Mouse (Mus musculus) heart, embryonic 11.5 days (tissue): Measurements from ENCODE around the gene Hcn3. TPM values are rescaled to one million over a fixed set of nuclear protein-coding genes. Genes with fewer than 3 reads are reported as not detected.
A peak's percentile ranks its signal among the peaks of the same experiment; 100 is the strongest.

Experiments used
- ATAC-seq: fragments of 200-750 bp; cut with Nextera tagmentation; replicated peaks from 2 replicates; pipeline ENCODE4 v1.8.0; 2017; ENCODE audit warnings: moderate library complexity; ENCODE audit not compliant: insufficient number of reproducible peaks, low FRiP score, low TSS enrichment
- H3K27ac ChIP-seq: fragments of 300-500 bp; sonication (generic); 2 replicates; pipeline ENCODE4 v1.5.1; 2014; ENCODE audit warnings: mild to moderate bottlenecking, low read depth, low read length
- H3K27me3 ChIP-seq: fragments of 300-500 bp; sonication (generic); 2 replicates; pipeline ENCODE4 v1.6.1; 2014; ENCODE audit warnings: mild to moderate bottlenecking, low read length, mixed read lengths; ENCODE audit not compliant: control insufficient read depth, insufficient read depth
- H3K36me3 ChIP-seq: fragments of 300-500 bp; sonication (generic); 2 replicates; pipeline ENCODE4 v1.6.1; 2014; ENCODE audit warnings: mild to moderate bottlenecking, low read length, moderate library complexity, mixed read lengths; ENCODE audit not compliant: control insufficient read depth, insufficient read depth
- H3K4me1 ChIP-seq: fragments of 300-500 bp; sonication (generic); 2 replicates; pipeline ENCODE4 v1.6.1; 2014; ENCODE audit warnings: low read length; ENCODE audit not compliant: control insufficient read depth, insufficient read depth
- H3K4me2 ChIP-seq: fragments of 300-500 bp; sonication (generic); 2 replicates; pipeline ENCODE4 v1.6.1; 2014; ENCODE audit warnings: mild to moderate bottlenecking, moderate library complexity
- H3K4me3 ChIP-seq: fragments of 300-500 bp; sonication (generic); 2 replicates; pipeline ENCODE4 v1.5.1; 2014; ENCODE audit warnings: low read depth, low read length
- H3K9ac ChIP-seq: fragments of 300-500 bp; sonication (generic); 2 replicates; pipeline ENCODE4 v1.6.1; 2014; ENCODE audit warnings: mild to moderate bottlenecking, low read depth, low read length, moderate library complexity
- H3K9me3 ChIP-seq: fragments of 300-500 bp; sonication (generic); replicated peaks from 2 replicates; pipeline ENCODE4 v1.6.1; 2016; ENCODE audit warnings: low read length; ENCODE audit not compliant: control insufficient read depth
- WGBS: fragments of 180-500 bp; shearing (Covaris S2); extraction: QIAGEN DNeasy Blood & Tissue Kit; methylation state at CpG from one replicate; pipeline ENCODE4 v1.1.7; 2014; ENCODE audit not compliant: insufficient replicate concordance; 5-methylcytosine and 5-hydroxymethylcytosine counted together
- polyA plus RNA-seq: library from polyadenylated mRNA; unstranded; fragments of >200 nt; fragmentation: Nextera tagmentation; extraction: Ambion mirVana; gene quantifications from 2 replicates; pipeline ENCODE4 v1.2.1, GENCODE M21; 2014

Gene Hcn3
- polyA plus RNA-seq, 1 experiment from 2014 or later = 0.13 TPM

DNA sequence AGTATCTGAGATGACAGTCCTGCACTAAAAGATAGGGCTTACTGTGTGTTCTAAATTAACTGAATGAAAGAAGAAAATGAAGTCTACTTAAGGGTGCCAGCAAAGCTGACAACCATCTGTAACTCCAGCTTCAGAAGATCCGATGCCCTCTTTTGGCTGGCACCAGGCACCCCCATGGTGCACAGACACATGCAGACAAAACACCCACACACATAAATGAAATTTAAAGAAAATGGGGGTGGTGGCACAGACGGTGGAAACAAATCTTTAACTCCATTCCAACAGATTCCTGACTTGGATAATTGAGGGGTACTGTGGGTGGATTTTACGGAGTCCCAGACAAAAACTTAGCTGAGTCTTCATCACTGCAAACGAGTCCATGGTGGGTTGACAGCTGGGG lies 28.2 kb downstream of the Hcn3 start:
- no peak for ATAC-seq
- Histone ChIP-seq H3K27ac (peak overlapping the region; percentile 31; the same call in 1 of the 2 replicates), H3K27me3 (peaks cover 3% of the 10 kb centered on the region), H3K9ac (peak overlapping the region; percentile 61), H3K4me1 (peaks cover 10% of the 10 kb centered on the region; the same call in 1 of the 2 replicates), H3K4me2 (peak overlapping the region; percentile 73), H3K36me3 (no peaks in the 10 kb centered on the region), H3K4me3 (peak overlapping the region; percentile 37), H3K9me3 (no peaks in the 10 kb centered on the region)
- 44% methylated on average over 4 of the region's 4 CpGs for WGBS

DNA sequence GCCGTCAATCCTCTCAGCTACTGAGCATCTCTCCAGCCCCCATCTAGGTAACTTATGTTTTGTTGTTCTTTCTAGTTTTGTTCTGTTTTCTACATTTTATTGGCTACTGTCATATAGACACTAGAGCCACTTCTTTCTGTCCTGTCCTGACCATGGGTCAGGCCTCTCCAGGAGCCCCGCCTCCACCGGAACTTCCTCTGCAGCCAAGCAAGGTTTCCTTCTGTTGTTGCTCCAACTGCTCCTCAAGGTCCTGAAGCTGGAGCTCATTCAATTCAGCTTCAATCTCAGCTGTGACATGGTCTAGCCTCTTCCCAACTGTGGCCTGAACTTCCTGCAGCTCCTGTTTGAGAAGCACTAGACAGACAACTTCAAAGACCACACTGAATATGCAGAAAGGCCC lies 30.1 kb downstream of the Hcn3 start:
- Histone ChIP-seq H3K4me1 (peaks cover 10% of the 10 kb centered on the region; the same call in 1 of the 2 replicates), H3K27me3 (peaks cover 3% of the 10 kb centered on the region), H3K36me3 (no peaks in the 10 kb centered on the region), H3K4me3 (no peak overlapping the region), H3K9ac (no peak overlapping the region), H3K27ac (no peak overlapping the region), H3K9me3 (no peaks in the 10 kb centered on the region), H3K4me2 (no peak overlapping the region)
- ATAC-seq = no peak
- WGBS = 92% methylated on average over 3 of the region's 3 CpGs

DNA sequence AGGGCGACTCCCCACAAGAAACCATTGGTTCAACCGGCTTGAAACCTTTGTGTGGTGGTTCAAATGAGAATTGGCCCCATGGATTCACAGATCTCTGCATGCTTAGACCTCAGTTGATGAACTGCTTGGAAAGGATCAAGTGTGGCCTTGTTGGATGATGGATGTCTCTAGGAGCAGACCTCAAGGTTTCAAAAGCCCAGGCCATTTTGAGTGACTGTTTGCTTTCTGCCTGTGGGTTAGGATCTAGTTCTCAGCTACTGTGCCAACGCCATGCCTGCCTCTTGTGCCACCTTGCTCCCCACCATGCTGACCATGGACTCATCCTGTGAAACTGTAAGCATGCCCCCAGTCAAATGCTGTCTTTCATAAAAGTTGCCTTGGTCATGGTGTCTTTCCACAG lies 34.0 kb downstream of the Hcn3 start:
- no peak for ATAC-seq
- Histone ChIP-seq H3K36me3 (no peaks in the 10 kb centered on the region), H3K4me1 (no peaks in the 10 kb centered on the region), H3K27ac (no peak overlapping the region), H3K27me3 (no peaks in the 10 kb centered on the region), H3K4me2 (no peak overlapping the region), H3K4me3 (no peak overlapping the region), H3K9ac (no peak overlapping the region), H3K9me3 (no peaks in the 10 kb centered on the region)
- WGBS = 85% methylated on average over 3 of the region's 3 CpGs

DNA sequence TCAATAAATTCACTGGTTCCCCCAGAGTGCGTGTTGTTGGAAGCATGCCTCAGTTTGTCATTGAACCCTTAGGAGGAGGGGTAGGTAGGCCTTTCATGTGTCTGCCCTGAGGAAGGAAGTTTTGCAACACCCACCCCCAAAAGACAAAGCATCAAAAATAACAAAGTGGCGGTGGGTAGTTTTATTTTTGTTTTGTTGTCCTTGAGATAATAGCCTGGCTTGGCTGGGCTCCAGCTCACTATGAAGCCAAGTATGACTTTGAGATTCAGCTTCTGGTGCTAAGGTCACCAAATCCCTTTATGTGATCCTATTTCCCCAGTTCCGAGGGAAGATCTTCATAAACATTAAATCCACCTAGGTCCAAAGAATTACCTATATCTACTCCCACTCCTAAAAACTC lies 35.8 kb downstream of the Hcn3 start:
- H3K9me3 ChIP-seq = no peaks in the 10 kb centered on the region
- H3K9ac ChIP-seq = no peak overlapping the region
- ATAC-seq = no peak
- H3K27me3 ChIP-seq = no peaks in the 10 kb centered on the region
- no peaks in the 10 kb centered on the region for H3K36me3 ChIP-seq
- H3K4me2 ChIP-seq = no peak overlapping the region
- no peak overlapping the region for H3K27ac ChIP-seq
- WGBS = 65% methylated on average over 3 of the region's 3 CpGs
- H3K4me1 ChIP-seq = no peaks in the 10 kb centered on the region
- no peak overlapping the region for H3K4me3 ChIP-seq

DNA sequence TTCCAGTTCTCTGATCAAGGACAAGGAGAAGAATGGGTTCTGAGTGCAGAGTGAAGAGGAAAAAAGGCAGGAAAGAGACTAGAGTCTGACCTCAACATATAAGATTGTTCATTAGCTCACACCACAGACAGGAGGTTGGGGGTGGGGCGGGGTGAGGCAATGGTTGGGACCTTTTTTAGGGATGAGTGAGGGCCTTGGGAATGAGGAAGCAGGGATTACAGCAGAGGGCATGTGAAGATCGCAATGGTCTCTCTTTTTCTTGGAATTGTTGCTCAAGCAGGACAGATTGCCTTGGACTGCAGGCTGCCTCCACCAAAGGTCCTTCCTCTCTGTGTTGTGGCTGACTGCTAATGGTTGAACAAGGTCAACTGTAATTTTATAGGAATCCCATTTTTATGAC lies 36.7 kb downstream of the Hcn3 start:
- no peak for ATAC-seq
- H3K4me2 ChIP-seq = no peak overlapping the region
- 68% methylated on average over 2 of the region's 2 CpGs for WGBS
- no peaks in the 10 kb centered on the region for H3K9me3 ChIP-seq
- H3K27me3 ChIP-seq = no peaks in the 10 kb centered on the region
- H3K9ac ChIP-seq = no peak overlapping the region
- no peak overlapping the region for H3K27ac ChIP-seq
- no peaks in the 10 kb centered on the region for H3K4me1 ChIP-seq
- no peak overlapping the region for H3K4me3 ChIP-seq
- H3K36me3 ChIP-seq = no peaks in the 10 kb centered on the region

DNA sequence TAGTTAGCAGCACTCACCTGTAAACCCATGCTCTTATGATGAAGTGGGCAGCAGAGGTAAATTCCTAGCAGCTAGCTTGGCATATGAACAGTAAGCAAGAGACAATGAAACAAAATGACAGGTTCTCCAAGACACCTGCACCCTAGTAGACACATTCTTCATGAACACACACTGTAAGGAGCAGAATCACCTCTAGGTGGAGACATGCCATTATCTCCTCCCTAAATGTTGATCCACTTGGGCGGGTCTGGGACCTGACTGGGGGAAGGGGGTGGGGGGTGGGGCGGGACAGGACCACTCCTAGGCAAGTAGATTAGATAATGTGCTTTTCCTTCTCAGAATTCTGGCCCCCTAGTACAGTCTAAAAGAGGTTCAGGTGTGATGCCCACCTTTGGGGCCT lies 44.5 kb downstream of the Hcn3 start:
- Histone ChIP-seq H3K4me2 (no peak overlapping the region), H3K9me3 (no peaks in the 10 kb centered on the region), H3K27me3 (no peaks in the 10 kb centered on the region), H3K4me3 (no peak overlapping the region), H3K4me1 (no peaks in the 10 kb centered on the region), H3K36me3 (no peaks in the 10 kb centered on the region), H3K9ac (no peak overlapping the region), H3K27ac (no peak overlapping the region)
- 0% methylated on average over 2 of the region's 2 CpGs for WGBS
- ATAC-seq = 0 out of 2 replicates have a peak, but pooled peaks have one; percentile 22

DNA sequence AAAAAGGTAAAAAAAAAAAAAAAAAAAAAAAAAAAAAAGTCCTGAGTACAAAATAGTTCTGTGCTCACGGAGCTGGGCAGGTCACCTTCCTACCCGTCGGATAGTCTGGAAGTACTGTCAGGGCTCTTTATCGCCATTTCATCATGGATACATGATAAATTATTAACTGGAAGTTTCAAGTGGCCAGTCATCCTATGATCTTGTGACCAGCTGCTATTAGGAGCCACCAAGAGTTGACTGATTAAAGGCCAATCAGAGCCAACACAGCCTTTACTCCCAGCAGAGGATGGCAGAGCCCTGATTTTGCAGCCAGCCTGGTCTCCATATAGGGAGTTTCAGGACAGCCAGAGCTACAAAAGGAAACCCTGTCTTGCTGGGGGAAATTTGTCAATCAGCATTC lies 46.9 kb downstream of the Hcn3 start:
- Histone ChIP-seq H3K36me3 (no peaks in the 10 kb centered on the region), H3K4me2 (no peak overlapping the region), H3K4me1 (no peaks in the 10 kb centered on the region), H3K9ac (no peak overlapping the region), H3K9me3 (no peaks in the 10 kb centered on the region), H3K27ac (no peak overlapping the region), H3K27me3 (no peaks in the 10 kb centered on the region), H3K4me3 (no peak overlapping the region)
- no peak for ATAC-seq
- 85% methylated on average over 4 of the region's 4 CpGs for WGBS

DNA sequence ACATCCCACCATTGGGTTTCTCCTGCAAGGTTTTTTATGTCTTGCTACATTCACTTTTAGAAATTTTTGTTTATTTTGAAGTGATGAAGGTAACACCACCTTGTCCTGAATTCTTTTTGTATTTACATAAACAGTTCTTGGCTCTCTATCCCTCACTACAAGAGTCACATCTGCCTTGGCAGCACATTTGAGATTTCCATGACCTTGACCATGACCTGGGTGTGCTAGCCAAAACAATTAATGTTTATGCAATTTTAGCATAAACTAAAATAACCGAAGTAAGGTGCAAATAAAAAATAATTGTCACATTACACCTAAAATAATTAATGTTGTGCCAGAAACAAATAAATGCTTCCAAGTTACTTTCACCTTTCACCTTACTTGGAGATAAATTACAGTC lies 51.9 kb downstream of the Hcn3 start:
- no peaks in the 10 kb centered on the region for H3K4me1 ChIP-seq
- H3K4me3 ChIP-seq = no peak overlapping the region
- no peak overlapping the region for H3K4me2 ChIP-seq
- H3K9me3 ChIP-seq = no peaks in the 10 kb centered on the region
- no peaks in the 10 kb centered on the region for H3K36me3 ChIP-seq
- no peaks in the 10 kb centered on the region for H3K27me3 ChIP-seq
- H3K9ac ChIP-seq = no peak overlapping the region
- WGBS = 52% methylated on average over 1 of the region's 1 CpGs
- ATAC-seq = no peak
- no peak overlapping the region for H3K27ac ChIP-seq

DNA sequence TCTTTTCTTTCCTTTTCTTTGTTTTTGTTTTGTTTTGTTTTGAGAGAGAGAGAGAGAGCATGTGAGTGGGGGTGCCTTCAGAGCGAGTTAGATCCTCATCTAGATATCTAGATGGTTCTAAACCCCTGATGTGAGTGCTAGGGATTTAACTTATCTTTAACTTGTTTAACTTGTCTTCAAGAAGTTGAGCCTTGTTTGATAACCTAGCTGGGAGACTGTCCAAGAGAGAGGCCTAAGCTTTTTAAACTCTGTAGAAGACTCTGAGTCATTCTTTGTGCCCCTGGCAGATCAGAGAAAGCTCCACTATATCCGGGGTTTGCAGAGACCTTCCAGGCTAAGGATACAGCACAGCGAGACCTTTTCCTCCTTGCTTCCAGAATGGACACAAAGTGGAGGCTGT lies 52.5 kb downstream of the Hcn3 start:
- H3K4me1 ChIP-seq = no peaks in the 10 kb centered on the region
- ATAC-seq = no peak
- no peak overlapping the region for H3K4me3 ChIP-seq
- no peak overlapping the region for H3K27ac ChIP-seq
- no peaks in the 10 kb centered on the region for H3K9me3 ChIP-seq
- no peaks in the 10 kb centered on the region for H3K36me3 ChIP-seq
- H3K4me2 ChIP-seq = no peak overlapping the region
- 44% methylated on average over 3 of the region's 3 CpGs for WGBS
- H3K9ac ChIP-seq = no peak overlapping the region
- no peaks in the 10 kb centered on the region for H3K27me3 ChIP-seq
